Mouse (Mus musculus) embryonic facial prominence, embryonic 11.5 days (tissue): ENCODE data around the gene Ube2k. TPM values are rescaled to one million over a fixed set of nuclear protein-coding genes. Genes with fewer than 3 reads are reported as not detected.

ENCODE experiments used
- ATAC-seq: fragments of 200-750 bp; cut with Nextera tagmentation; replicated peaks from 2 replicates; pipeline ENCODE4 v1.8.0; 2017; ENCODE audit warnings: low read depth; ENCODE audit not compliant: insufficient number of reproducible peaks, low FRiP score, low TSS enrichment
- DNase-seq: peaks from one replicate; pipeline ENCODE4 v3.0.0-alpha.2; 2015; ENCODE audit warnings: low spot score
- H3K27ac ChIP-seq: fragments of 300-500 bp; sonication (generic); replicated peaks from 2 replicates; pipeline ENCODE4 v1.5.1; 2014; ENCODE audit warnings: mild to moderate bottlenecking, low read depth, low read length, control low read depth
- H3K27me3 ChIP-seq: fragments of 300-500 bp; sonication (generic); 2 replicates; pipeline ENCODE4 v1.6.1; 2014; ENCODE audit warnings: mild to moderate bottlenecking, low read length, moderate library complexity, mixed read lengths; ENCODE audit not compliant: control insufficient read depth, insufficient read depth
- H3K36me3 ChIP-seq: fragments of 300-500 bp; sonication (generic); replicated peaks from 2 replicates; pipeline ENCODE4 v1.6.1; 2014; ENCODE audit warnings: low read depth, mild to moderate bottlenecking, low read length, moderate library complexity, mixed read lengths; ENCODE audit not compliant: control insufficient read depth, insufficient read depth
- H3K4me1 ChIP-seq: fragments of 300-500 bp; sonication (generic); 2 replicates; pipeline ENCODE4 v1.6.1; 2014; ENCODE audit warnings: low read length, mixed read lengths; ENCODE audit not compliant: control insufficient read depth, insufficient read depth
- H3K4me2 ChIP-seq: fragments of 300-500 bp; sonication (generic); 2 replicates; pipeline ENCODE4 v1.6.1; 2014; ENCODE audit warnings: low read depth, mild to moderate bottlenecking, control low read depth, low read length, moderate library complexity
- H3K4me3 ChIP-seq: fragments of 300-500 bp; sonication (generic); 2 replicates; pipeline ENCODE4 v1.5.1; 2014; ENCODE audit warnings: low read depth, low read length, control low read depth
- H3K9ac ChIP-seq: fragments of 300-500 bp; sonication (generic); replicated peaks from 2 replicates; pipeline ENCODE4 v1.6.1; 2014; ENCODE audit warnings: mild to moderate bottlenecking, control low read depth, low read length
- H3K9me3 ChIP-seq: fragments of 300-500 bp; sonication (generic); replicated peaks from 2 replicates; pipeline ENCODE4 v1.6.1; 2016; ENCODE audit warnings: mild to moderate bottlenecking, low read length, inconsistent platforms, mixed read lengths; ENCODE audit not compliant: control insufficient read depth
- WGBS: fragments of 180-500 bp; shearing (Covaris S2); extraction: QIAGEN DNeasy Blood & Tissue Kit; methylation state at CpG from one replicate; pipeline ENCODE4 v1.1.7; 2014; 5-methylcytosine and 5-hydroxymethylcytosine counted together
- polyA plus RNA-seq: library from polyadenylated mRNA; unstranded; fragments of >200 nt; fragmentation: Nextera tagmentation; extraction: Ambion mirVana; gene quantifications from 2 replicates; pipeline ENCODE4 v1.2.1, GENCODE M21; 2014

Ube2k gene
- polyA plus RNA-seq, 1 experiment from 2014 or later = 170 TPM

GRCm38 (mm10) chr5:65501407-65501806 is 35.6 kb upstream of the Ube2k start:
- no peak overlapping the region for H3K9ac ChIP-seq
- H3K4me2 ChIP-seq = no peak overlapping the region
- no peak overlapping the region for H3K4me3 ChIP-seq
- H3K9me3 ChIP-seq = no peaks in the 10 kb centered on the region
- no peaks in the 10 kb centered on the region for H3K4me1 ChIP-seq
- 89% methylated on average over 9 of the region's 9 CpGs for WGBS
- ATAC-seq = no peak
- no peak overlapping the region for H3K27ac ChIP-seq
- DNase-seq = no peak
- H3K27me3 ChIP-seq = no peaks in the 10 kb centered on the region
- H3K36me3 ChIP-seq = no peaks in the 10 kb centered on the region

GRCm38 (mm10) chr5:65505786-65506185 is 31.2 kb upstream of the Ube2k start:
- peak; percentile 62 for DNase-seq
- no peak overlapping the region for H3K9ac ChIP-seq
- no peaks in the 10 kb centered on the region for H3K4me1 ChIP-seq
- H3K4me2 ChIP-seq = no peak overlapping the region
- no peaks in the 10 kb centered on the region for H3K27me3 ChIP-seq
- no peak for ATAC-seq
- H3K36me3 ChIP-seq = no peaks in the 10 kb centered on the region
- H3K9me3 ChIP-seq = no peaks in the 10 kb centered on the region
- no peak overlapping the region for H3K4me3 ChIP-seq
- whole genome bisulfite sequencing = 14% methylated on average over 8 of the region's 8 CpGs
- no peak overlapping the region for H3K27ac ChIP-seq

- H3K4me3 ChIP-seq = no peak overlapping the region
- no peak overlapping the region for H3K4me2 ChIP-seq
- no peaks in the 10 kb centered on the region for H3K9me3 ChIP-seq
- DNase-seq (no peak), ATAC-seq (no peak)
- H3K27me3 ChIP-seq = no peaks in the 10 kb centered on the region
- no peaks in the 10 kb centered on the region for H3K36me3 ChIP-seq
- H3K27ac ChIP-seq = no peak overlapping the region
- WGBS = 81% methylated on average over 8 of the region's 8 CpGs
- H3K9ac ChIP-seq = no peak overlapping the region
- H3K4me1 ChIP-seq = no peaks in the 10 kb centered on the region
These were observed 28.6 kb upstream of the Ube2k start for GRCm38 (mm10) chr5:65508395-65508794.

GRCm38 (mm10) chr5:65513506-65513905 is 23.5 kb upstream of the Ube2k start:
- DNase-seq (no peak), ATAC-seq (no peak)
- Histone ChIP-seq H3K27ac (no peak overlapping the region), H3K9ac (no peak overlapping the region), H3K4me2 (no peak overlapping the region), H3K27me3 (no peaks in the 10 kb centered on the region), H3K4me1 (no peaks in the 10 kb centered on the region), H3K4me3 (no peak overlapping the region), H3K36me3 (no peaks in the 10 kb centered on the region), H3K9me3 (no peaks in the 10 kb centered on the region)
- 66% methylated on average over 3 of the region's 3 CpGs for WGBS

- Histone ChIP-seq H3K4me3 (no peak overlapping the region), H3K27me3 (no peaks in the 10 kb centered on the region), H3K36me3 (no peaks in the 10 kb centered on the region), H3K27ac (no peak overlapping the region), H3K4me2 (no peak overlapping the region), H3K4me1 (no peaks in the 10 kb centered on the region), H3K9ac (no peak overlapping the region), H3K9me3 (no peaks in the 10 kb centered on the region)
- ATAC-seq = no peak
- WGBS = 55% methylated on average over 5 of the region's 5 CpGs
- no peak for DNase-seq
These were observed 22.3 kb upstream of the Ube2k start for GRCm38 (mm10) chr5:65514635-65515278.

- H3K9me3 ChIP-seq = no peaks in the 10 kb centered on the region
- DNase-seq (no peak), ATAC-seq (no peak)
- 86% methylated on average over 1 of the region's 1 CpGs for WGBS
- H3K27ac ChIP-seq = no peak overlapping the region
- H3K4me3 ChIP-seq = no peak overlapping the region
- no peaks in the 10 kb centered on the region for H3K4me1 ChIP-seq
- no peak overlapping the region for H3K4me2 ChIP-seq
- H3K36me3 ChIP-seq = no peaks in the 10 kb centered on the region
- H3K9ac ChIP-seq = no peak overlapping the region
- H3K27me3 ChIP-seq = no peaks in the 10 kb centered on the region
These were observed 15.2 kb upstream of the Ube2k start for GRCm38 (mm10) chr5:65521803-65522202.

- Histone ChIP-seq H3K4me1 (no peaks in the 10 kb centered on the region), H3K4me3 (no peak overlapping the region), H3K27ac (no peak overlapping the region), H3K4me2 (no peak overlapping the region), H3K9me3 (no peaks in the 10 kb centered on the region), H3K9ac (no peak overlapping the region), H3K27me3 (no peaks in the 10 kb centered on the region), H3K36me3 (no peaks in the 10 kb centered on the region)
- no peak for ATAC-seq
- DNase-seq = no peak
- 74% methylated on average over 4 of the region's 4 CpGs for WGBS
These were observed 12.2 kb upstream of the Ube2k start for GRCm38 (mm10) chr5:65524831-65525230.

- H3K4me2 ChIP-seq = no peak overlapping the region
- no peaks in the 10 kb centered on the region for H3K36me3 ChIP-seq
- no peaks in the 10 kb centered on the region for H3K9me3 ChIP-seq
- H3K9ac ChIP-seq = no peak overlapping the region
- no peaks in the 10 kb centered on the region for H3K4me1 ChIP-seq
- H3K27ac ChIP-seq = no peak overlapping the region
- H3K4me3 ChIP-seq = no peak overlapping the region
- 6% methylated on average over 8 of the region's 8 CpGs for WGBS
- ATAC-seq (no peak), DNase-seq (no peak)
- H3K27me3 ChIP-seq = no peaks in the 10 kb centered on the region
These were observed 11.2 kb upstream of the Ube2k start for GRCm38 (mm10) chr5:65525674-65526443.
